Mouse (Mus musculus): ENCODE data around the gene Vamp1.

DNA sequence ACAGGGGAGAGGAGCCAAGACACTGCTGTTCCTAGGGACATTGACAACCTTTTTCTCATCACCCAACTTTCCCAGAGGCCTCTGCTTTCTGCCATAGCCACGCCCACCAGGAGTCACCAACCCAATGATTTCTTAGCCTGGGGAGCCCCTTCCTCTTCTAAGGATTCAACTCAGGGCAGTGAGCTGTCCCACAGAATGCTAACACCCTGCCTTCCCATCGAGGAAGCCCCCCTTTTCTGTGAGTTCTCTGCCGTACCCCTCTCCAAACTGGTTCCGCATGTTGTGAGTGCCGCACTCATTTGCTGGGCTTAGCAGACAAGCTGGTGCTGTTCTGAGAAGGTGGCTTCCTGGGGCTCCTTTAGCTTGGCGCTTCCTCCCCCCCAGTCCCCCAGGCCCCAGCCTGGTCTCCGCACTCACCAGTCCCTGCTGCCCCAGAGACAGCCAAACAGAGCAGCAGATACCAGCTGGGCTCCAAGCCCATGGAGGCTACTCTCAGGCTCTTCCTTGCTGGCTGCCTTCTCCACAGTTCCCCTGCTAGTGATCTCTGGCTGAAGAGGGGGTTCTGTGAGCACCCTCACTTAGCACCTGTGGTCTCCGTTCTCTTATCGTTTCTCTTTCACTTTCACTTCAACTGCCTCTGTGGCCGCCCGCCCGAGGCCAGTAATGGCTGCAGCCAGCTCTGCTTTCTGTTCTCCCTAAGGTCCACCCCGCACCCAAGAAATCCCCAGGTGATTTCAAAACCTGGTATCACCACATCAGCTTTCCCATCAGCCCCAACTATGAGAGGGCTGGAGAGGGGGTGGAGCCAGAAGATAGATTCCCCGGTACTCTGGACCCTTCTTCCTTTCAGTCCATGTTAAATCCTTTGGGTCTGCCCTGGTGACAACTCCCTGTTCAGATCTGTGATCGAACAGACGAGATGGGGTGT, 16.0 kb downstream of the Vamp1 start, which contains the start of gene Tapbpl:
- TF ChIP-seq CTCF (IDR thresholded peaks at IDR 0.05; ENCODE audit: control insufficient read depth, insufficient read depth, insufficient read length) (no peak), MAX (IDR thresholded peaks at IDR 0.05) (no peak), MYOG (IDR thresholded peaks at IDR 0.05; ENCODE audit: control insufficient read depth, extremely low read depth, insufficient read length) (no peak)
